Comparison of ENCODE assay signal across 9 mouse cellular contexts in genomic region chrX:72655789-72656188, GRCm38 (mm10). TPM values are rescaled to one million over a fixed set of nuclear protein-coding genes. Genes with fewer than 3 reads are reported as not detected.
DNase-seq lines count a peak whose midpoint lies in the region; ATAC-seq and TF ChIP-seq lines count a peak whose summit lies in the region.
"Had no signal": no experiment of that assay in that cellular context is flagged by ENCODE, and none has a peak within 500 bp of the region (broad histone marks: within the 10 kb centered on the region; RNA-seq: fewer than 3 reads in every experiment).

No protein-coding gene starts in this region.

- H3K27ac ChIP-seq in kidney, embryonic 15.5 days: no peak overlapping the region
- H3K27ac ChIP-seq in embryonic facial prominence, embryonic 12.5 days: no peak overlapping the region
- H3K27ac ChIP-seq in olfactory bulb, adult 2 months (ENCODE audit: insufficient read depth, low read depth, low read length): no peak overlapping the region

- TF ChIP-seq CTCF in olfactory bulb, adult 2 months (IDR thresholded peaks at IDR 0.05; ENCODE audit: insufficient read depth, low read depth, low read length): no peak
- no peak for TF ChIP-seq CTCF in lung, adult 2 months (IDR thresholded peaks at IDR 0.05; ENCODE audit: insufficient read depth, low read length)

- H3K4me1 ChIP-seq in kidney, embryonic 15.5 days: no peaks in the 10 kb centered on the region
- H3K4me1 ChIP-seq in embryonic facial prominence, embryonic 12.5 days: no peaks in the 10 kb centered on the region
- H3K4me1 ChIP-seq in olfactory bulb, adult 2 months (ENCODE audit: control insufficient read depth, insufficient read depth, low read length): 0 out of 2 replicates have a peak, but pooled peaks cover 3% of the 10 kb centered on the region
- no peaks in the 10 kb centered on the region for H3K4me1 ChIP-seq in lung, adult 2 months (ENCODE audit: control insufficient read depth, insufficient read depth, low read length)

- H3K9me3 ChIP-seq in kidney, embryonic 15.5 days (replicated peaks): no peaks in the 10 kb centered on the region
- no peaks in the 10 kb centered on the region for H3K9me3 ChIP-seq in embryonic facial prominence, embryonic 12.5 days

- H3K27me3 ChIP-seq in kidney, embryonic 15.5 days: peaks cover 24% of the 10 kb centered on the region
- H3K27me3 ChIP-seq in embryonic facial prominence, embryonic 12.5 days: no peaks in the 10 kb centered on the region

- no peak for DNase-seq in kidney, adult 18-20 months
- peak; percentile 3 to 12 for DNase-seq in left cerebral cortex, adult 8-10 months (ENCODE audit: low spot score in 2 of 2)
- DNase-seq in thymus, postnatal 25 days: no peak
- no peak for DNase-seq in testis, postnatal 14 days (ENCODE audit: low spot score)
- DNase-seq in lung, adult 2 months: no peak

- no peaks in the 10 kb centered on the region for H3K36me3 ChIP-seq in kidney, embryonic 15.5 days
- no peaks in the 10 kb centered on the region for H3K36me3 ChIP-seq in embryonic facial prominence, embryonic 12.5 days

- H3K4me2 ChIP-seq in kidney, embryonic 15.5 days: peak overlapping the region; percentile 55
- H3K4me2 ChIP-seq in embryonic facial prominence, embryonic 12.5 days (replicated peaks): peak overlapping the region; percentile 55

- ATAC-seq in kidney, embryonic 15.5 days (replicated peaks; ENCODE audit: low FRiP score): 0 out of 2 replicates have a peak, but pooled peaks have one; percentile 15
- 0 out of 2 replicates have a peak, but pooled peaks have one; percentile 52 for ATAC-seq in embryonic facial prominence, embryonic 12.5 days (ENCODE audit: insufficient number of reproducible peaks, insufficient read depth, low FRiP score, low TSS enrichment)
- ATAC-seq: Patski had no signal

- H3K4me3 ChIP-seq in kidney, embryonic 15.5 days (replicated peaks): peak overlapping the region; percentile 35
- peak overlapping the region; percentile 38 for H3K4me3 ChIP-seq in embryonic facial prominence, embryonic 12.5 days
- H3K4me3 ChIP-seq in olfactory bulb, adult 2 months (ENCODE audit: insufficient read depth, low read depth, low read length): peak overlapping the region; percentile 56
- H3K4me3 ChIP-seq in lung, adult 2 months (replicated peaks; ENCODE audit: extremely low read depth, low read depth, low read length): no peak overlapping the region

- WGBS in kidney, embryonic 15.5 days: 25% methylated on average over 11 of the region's 11 CpGs
- 7% methylated on average over 7 of the region's 11 CpGs for WGBS in embryonic facial prominence, embryonic 12.5 days
- 18% methylated on average over 11 of the region's 11 CpGs for WGBS in olfactory bulb, adult 2 months
- 22% methylated on average over 11 of the region's 11 CpGs for WGBS in lung, adult 2 months

- no peak for TF ChIP-seq POLR2A in olfactory bulb, adult 2 months (IDR thresholded peaks at IDR 0.05; ENCODE audit: insufficient read depth, low read depth, low read length)
- TF ChIP-seq POLR2A in lung, adult 2 months (IDR thresholded peaks at IDR 0.05; ENCODE audit: borderline replicate concordance, extremely low read depth, low read depth, low read length): no peak

- no peak overlapping the region for H3K9ac ChIP-seq in kidney, embryonic 15.5 days
- H3K9ac ChIP-seq in embryonic facial prominence, embryonic 12.5 days: no peak overlapping the region

RNA-seq across cellular contexts. Expression of gene Gabra3, which starts 0.9 kb away (rescaled TPM):
- 2.6 TPM in 2 replicates for polyA plus RNA-seq in kidney, embryonic 15.5 days (2015; fragmentation: Nextera tagmentation; extraction: Ambion mirVana)
- 3.9 TPM in 2 replicates for polyA plus RNA-seq in embryonic facial prominence, embryonic 12.5 days (2016; fragmentation: Nextera tagmentation; extraction: Ambion mirVana)
- total RNA-seq in left cerebral cortex, adult 8-10 months (2022): 100 to 1,000 TPM in 2 of 4 experiments, 10 to 100 TPM in 2; 91.1 to 104 (median 98.5) TPM
- not detected in 2 replicates for polyA plus RNA-seq in olfactory bulb, adult 2 months (2012; ENCODE audit: insufficient read depth, insufficient read length, low replicate concordance, missing spikeins)
- polyA plus RNA-seq in lung, adult 2 months (2012; rRNA removed): 1.1 and 1.8 TPM in 2 replicates

Comparison
In these comparisons a context has a peak if more than half of its experiments do, and no peak if none do; other contexts are left out.
1. DNase-seq: peak in left cerebral cortex, adult 8-10 months (2 of 2); none in kidney, adult 18-20 months (single experiment), thymus, postnatal 25 days (single experiment), testis, postnatal 14 days (single experiment) and lung, adult 2 months (single experiment).